Mouse (Mus musculus): Measurements from ENCODE around the gene Sys1. TPM values are rescaled to one million over a fixed set of nuclear protein-coding genes. Genes with fewer than 3 reads are reported as not detected.

The Sys1 gene
- polyA plus RNA-seq, 1 experiment, result 75.4 TPM

DNA sequence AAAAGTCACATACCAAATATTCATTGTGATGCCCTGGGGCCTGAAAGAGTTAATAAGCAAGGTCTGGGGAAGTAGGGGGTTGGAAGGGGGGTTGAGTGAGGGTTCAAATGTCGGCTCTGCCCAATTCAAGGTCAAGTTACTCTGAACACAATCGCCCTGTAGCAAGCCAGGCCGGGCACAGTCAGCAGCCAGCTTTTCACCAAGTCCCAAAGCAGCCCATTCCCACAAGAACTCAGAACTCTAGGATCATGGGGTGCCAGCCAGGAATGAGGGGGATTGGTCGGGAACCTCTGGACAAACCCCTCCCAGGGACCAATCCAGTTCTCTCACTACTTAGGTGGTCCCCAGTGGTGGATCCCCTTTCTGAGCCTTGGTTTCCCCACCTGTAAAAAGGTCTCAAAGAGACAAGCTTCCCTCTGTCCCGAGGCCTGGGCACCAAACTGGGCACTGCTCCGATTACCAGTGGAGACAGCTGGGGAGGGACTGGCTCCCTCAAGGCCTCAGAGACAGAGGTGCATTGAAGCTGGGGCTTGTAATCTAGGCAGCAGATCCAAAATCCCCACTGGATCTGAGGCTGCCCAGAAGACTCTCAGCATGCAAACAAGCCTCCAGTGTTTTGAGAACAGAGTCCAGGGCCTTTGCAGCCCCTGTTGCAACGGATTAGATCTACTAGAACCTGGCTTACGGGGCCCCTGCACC, 20.4 kb upstream of the Sys1 start:
- peak in 1 of 2 experiments; percentile 33 for DNase-seq
- H3K4me3 ChIP-seq (replicated peaks; ENCODE audit: insufficient read depth, low read depth, low read length), result no peak overlapping the region
- TF ChIP-seq CTCF (IDR thresholded peaks at IDR 0.05; ENCODE audit: borderline replicate concordance, insufficient read depth, low read depth, low read length) (no peak), POLR2A (IDR thresholded peaks at IDR 0.05; ENCODE audit: borderline replicate concordance, insufficient read depth, low read length) (no peak)
- peak overlapping the region; percentile 17; the same call in 1 of the 2 replicates for H3K27ac ChIP-seq (ENCODE audit: insufficient read depth, low read length)
- WGBS, result 26% methylated on average over 8 of the region's 8 CpGs
- H3K27me3 ChIP-seq (ENCODE audit: control insufficient read depth, insufficient read depth, low read length), result no peaks in the 10 kb centered on the region
- H3K4me1 ChIP-seq (ENCODE audit: control insufficient read depth, insufficient read depth, low read length), result no peaks in the 10 kb centered on the region

DNA sequence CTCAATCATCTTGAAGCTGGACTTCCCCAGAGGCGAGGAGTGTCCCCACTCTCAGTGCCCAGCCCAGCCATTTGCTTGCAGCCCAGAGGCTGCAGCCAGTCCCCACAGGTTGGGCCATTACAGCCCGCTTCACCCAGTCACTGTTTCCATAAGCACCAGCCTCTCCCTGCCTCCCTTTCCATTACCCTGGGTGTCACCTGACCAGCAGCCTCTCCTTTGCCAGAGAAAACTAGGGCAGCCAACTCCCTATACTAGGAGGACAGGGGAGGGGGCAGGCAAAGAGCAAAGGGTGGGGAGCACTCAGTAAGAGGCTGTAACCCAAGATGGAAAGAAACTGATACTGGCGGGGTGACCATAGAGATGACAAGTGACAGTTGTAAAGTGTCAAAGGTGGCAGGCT, 19.8 kb upstream of the Sys1 start:
- peak overlapping the region; percentile 17; the same call in 1 of the 2 replicates for H3K27ac ChIP-seq (ENCODE audit: insufficient read depth, low read length)
- 55% methylated on average over 3 of the region's 3 CpGs for WGBS

DNA sequence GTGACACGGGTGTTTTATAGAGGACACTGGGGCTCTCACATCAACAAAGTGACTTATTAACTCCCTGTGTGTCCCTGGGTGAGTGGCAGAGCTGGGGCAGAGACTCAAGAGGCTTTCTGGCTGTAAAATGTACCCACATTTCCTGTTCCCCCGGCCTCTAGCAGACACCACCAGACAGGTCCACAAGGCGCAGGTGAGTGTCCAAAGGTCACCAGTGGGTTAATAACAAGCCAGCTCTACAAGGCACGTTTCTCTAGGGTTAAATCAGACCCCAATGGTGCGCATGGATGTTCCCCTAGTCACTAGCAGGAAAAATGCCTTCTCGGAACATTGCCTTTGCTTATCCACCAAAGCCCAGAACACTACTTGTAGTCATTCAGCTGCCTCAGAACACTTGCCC, 19.1 kb upstream of the Sys1 start:
- no peak for DNase-seq
- peak overlapping the region; percentile 16 for H3K4me3 ChIP-seq (replicated peaks; ENCODE audit: insufficient read depth, low read depth, low read length)
- WGBS, result 74% methylated on average over 6 of the region's 6 CpGs
- no peaks in the 10 kb centered on the region for H3K4me1 ChIP-seq (ENCODE audit: control insufficient read depth, insufficient read depth, low read length)
- no peaks in the 10 kb centered on the region for H3K27me3 ChIP-seq (ENCODE audit: control insufficient read depth, insufficient read depth, low read length)
- H3K27ac ChIP-seq (ENCODE audit: insufficient read depth, low read length), result peak overlapping the region; percentile 41; the same call in 1 of the 2 replicates
- TF ChIP-seq CTCF (IDR thresholded peaks at IDR 0.05; ENCODE audit: borderline replicate concordance, insufficient read depth, low read depth, low read length) (no peak), POLR2A (IDR thresholded peaks at IDR 0.05; ENCODE audit: borderline replicate concordance, insufficient read depth, low read length) (no peak)

More for the DNA sequence above, 19.8 kb upstream of the Sys1 start:
- Histone ChIP-seq H3K4me3 (replicated peaks; ENCODE audit: insufficient read depth, low read depth, low read length) (no peak overlapping the region), H3K4me1 (ENCODE audit: control insufficient read depth, insufficient read depth, low read length) (no peaks in the 10 kb centered on the region), H3K27me3 (ENCODE audit: control insufficient read depth, insufficient read depth, low read length) (no peaks in the 10 kb centered on the region)
- TF ChIP-seq POLR2A (IDR thresholded peaks at IDR 0.05; ENCODE audit: borderline replicate concordance, insufficient read depth, low read length) (no peak), CTCF (IDR thresholded peaks at IDR 0.05; ENCODE audit: borderline replicate concordance, insufficient read depth, low read depth, low read length) (no peak)
- no peak for DNase-seq

DNA sequence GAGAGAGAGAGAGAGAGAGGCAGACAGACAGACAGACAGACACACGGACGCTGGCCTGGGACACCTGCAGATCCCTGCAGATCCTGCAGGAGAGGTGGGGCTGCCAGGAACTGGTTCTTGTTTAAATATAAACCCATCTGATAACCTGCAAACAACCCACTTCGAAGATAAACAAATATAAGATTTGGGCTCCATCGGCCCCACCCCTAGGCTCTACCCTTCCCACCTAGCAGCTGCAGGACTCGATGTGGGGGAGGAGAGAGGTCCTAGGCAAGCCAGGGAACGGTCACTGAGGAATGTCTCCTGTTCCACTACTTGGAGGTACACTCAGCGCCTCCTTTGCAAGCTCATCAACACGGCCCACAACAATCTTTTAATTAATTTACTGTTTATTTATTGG, 18.5 kb upstream of the Sys1 start:
- WGBS, result 75% methylated on average over 8 of the region's 8 CpGs
- H3K27me3 ChIP-seq (ENCODE audit: control insufficient read depth, insufficient read depth, low read length), result no peaks in the 10 kb centered on the region
- no peak for TF ChIP-seq CTCF (IDR thresholded peaks at IDR 0.05; ENCODE audit: borderline replicate concordance, insufficient read depth, low read depth, low read length)
- no peak for TF ChIP-seq POLR2A (IDR thresholded peaks at IDR 0.05; ENCODE audit: borderline replicate concordance, insufficient read depth, low read length)
- H3K4me3 ChIP-seq (replicated peaks; ENCODE audit: insufficient read depth, low read depth, low read length), result no peak overlapping the region
- H3K4me1 ChIP-seq (ENCODE audit: control insufficient read depth, insufficient read depth, low read length), result no peaks in the 10 kb centered on the region
- peak overlapping the region; percentile 41 for H3K27ac ChIP-seq (ENCODE audit: insufficient read depth, low read length)
- DNase-seq, result no peak

DNA sequence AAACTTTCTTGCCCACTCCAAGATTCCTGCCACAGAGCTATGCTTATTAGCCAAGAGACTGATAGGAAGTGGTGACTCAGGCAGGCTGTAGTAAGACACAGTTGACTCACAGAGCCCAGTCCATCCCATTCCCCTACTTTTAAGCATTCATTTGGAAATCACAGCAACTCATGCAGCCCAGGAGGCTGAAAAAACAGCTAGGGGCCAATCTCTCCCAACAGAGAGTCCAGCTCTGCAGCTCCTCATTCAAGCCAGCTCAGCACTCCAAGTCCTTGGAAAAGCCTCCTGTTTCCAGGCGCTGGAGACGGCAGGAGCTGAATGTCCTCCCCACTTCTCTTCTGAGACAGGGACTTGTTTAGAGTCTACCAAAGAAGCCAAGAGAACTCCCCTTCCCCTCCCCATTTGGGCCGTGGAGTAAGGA, 17.8 kb upstream of the Sys1 start:
- no peak for TF ChIP-seq POLR2A (IDR thresholded peaks at IDR 0.05; ENCODE audit: borderline replicate concordance, insufficient read depth, low read length)
- no peak for TF ChIP-seq CTCF (IDR thresholded peaks at IDR 0.05; ENCODE audit: borderline replicate concordance, insufficient read depth, low read depth, low read length)
- H3K4me3 ChIP-seq (replicated peaks; ENCODE audit: insufficient read depth, low read depth, low read length), result no peak overlapping the region
- peak in 1 of 2 experiments; percentile 53 for DNase-seq
- 52% methylated on average over 3 of the region's 3 CpGs for WGBS
- no peaks in the 10 kb centered on the region for H3K27me3 ChIP-seq (ENCODE audit: control insufficient read depth, insufficient read depth, low read length)
- H3K27ac ChIP-seq (ENCODE audit: insufficient read depth, low read length), result peak overlapping the region; percentile 32; the same call in 1 of the 2 replicates
- H3K4me1 ChIP-seq (ENCODE audit: control insufficient read depth, insufficient read depth, low read length), result no peaks in the 10 kb centered on the region

DNA sequence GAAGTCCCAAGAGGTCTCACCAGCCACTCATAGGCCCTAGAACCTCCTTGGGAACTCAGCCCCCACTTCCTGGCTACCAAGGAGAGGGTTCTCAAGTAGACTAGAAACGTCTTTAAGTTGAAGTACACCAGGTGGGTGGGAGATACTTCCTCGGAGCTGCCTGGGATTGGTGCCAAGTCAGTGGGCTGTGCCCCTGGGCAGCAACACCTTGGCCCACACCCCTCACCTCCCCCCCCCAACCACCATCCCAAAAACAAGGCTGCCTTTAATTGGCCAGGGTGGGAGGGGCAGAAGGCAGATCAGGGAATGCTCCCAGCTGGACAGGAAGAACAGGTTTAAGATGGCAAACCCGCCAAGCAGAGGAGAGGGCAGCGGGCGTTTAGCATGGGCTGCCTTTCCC, 16.4 kb upstream of the Sys1 start:
- TF ChIP-seq POLR2A (IDR thresholded peaks at IDR 0.05; ENCODE audit: borderline replicate concordance, insufficient read depth, low read length), result no peak
- TF ChIP-seq CTCF (IDR thresholded peaks at IDR 0.05; ENCODE audit: borderline replicate concordance, insufficient read depth, low read depth, low read length), result no peak
- no peak for DNase-seq
- no peaks in the 10 kb centered on the region for H3K27me3 ChIP-seq (ENCODE audit: control insufficient read depth, insufficient read depth, low read length)

DNA sequence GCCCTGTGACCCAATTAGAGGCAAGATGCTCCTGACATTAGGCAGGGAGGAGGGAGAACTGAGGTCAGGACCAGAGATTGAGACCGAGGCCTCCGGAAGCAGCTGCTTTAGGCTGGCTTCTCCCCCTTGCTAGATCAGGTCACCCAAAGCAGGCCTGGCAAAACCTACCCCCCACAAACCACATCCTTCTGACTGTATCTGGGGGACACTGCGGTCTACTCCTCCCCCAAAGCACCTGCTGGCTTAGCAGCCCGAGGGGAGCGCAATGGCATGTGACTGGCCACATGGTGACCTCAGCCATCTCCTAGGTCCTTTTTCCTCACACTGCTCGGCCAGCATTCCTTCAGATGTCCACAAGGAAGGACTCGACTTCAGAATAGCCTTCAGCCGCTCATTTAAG, 15.6 kb upstream of the Sys1 start:
- H3K27me3 ChIP-seq (ENCODE audit: control insufficient read depth, insufficient read depth, low read length), result no peaks in the 10 kb centered on the region
- 47% methylated on average over 8 of the region's 8 CpGs for WGBS
- peak overlapping the region; percentile 50 for H3K27ac ChIP-seq (ENCODE audit: insufficient read depth, low read length)
- no peak for TF ChIP-seq POLR2A (IDR thresholded peaks at IDR 0.05; ENCODE audit: borderline replicate concordance, insufficient read depth, low read length)
- no peak for DNase-seq
- peak overlapping the region; percentile 32 for H3K4me3 ChIP-seq (replicated peaks; ENCODE audit: insufficient read depth, low read depth, low read length)
- H3K4me1 ChIP-seq (ENCODE audit: control insufficient read depth, insufficient read depth, low read length), result no peaks in the 10 kb centered on the region

More for the DNA sequence above, 16.4 kb upstream of the Sys1 start:
- 64% methylated on average over 5 of the region's 5 CpGs for WGBS
- Histone ChIP-seq H3K27ac (ENCODE audit: insufficient read depth, low read length) (no peak overlapping the region), H3K4me1 (ENCODE audit: control insufficient read depth, insufficient read depth, low read length) (no peaks in the 10 kb centered on the region), H3K4me3 (replicated peaks; ENCODE audit: insufficient read depth, low read depth, low read length) (no peak overlapping the region)

DNA sequence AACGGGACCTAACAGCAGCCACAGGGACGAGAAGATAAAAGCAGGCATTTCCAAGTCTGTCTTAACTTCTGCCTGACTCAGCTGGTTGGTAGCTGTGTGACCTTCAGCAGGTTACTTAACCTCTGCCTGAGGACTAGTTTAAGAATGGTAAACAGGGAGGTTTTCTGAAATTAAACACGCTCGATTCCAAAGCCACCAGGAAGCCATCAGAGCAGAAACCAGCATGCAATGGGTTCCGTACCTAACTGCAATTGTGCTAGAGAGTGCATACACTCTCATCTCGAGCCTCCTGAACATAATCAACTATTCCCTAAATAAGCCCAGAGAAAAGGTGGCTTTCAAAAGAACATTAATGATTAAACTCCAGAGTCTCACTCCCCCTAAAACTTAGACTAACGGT, 15.0 kb upstream of the Sys1 start:
- H3K4me1 ChIP-seq (ENCODE audit: control insufficient read depth, insufficient read depth, low read length), result no peaks in the 10 kb centered on the region
- peak overlapping the region; percentile 50; the same call in 1 of the 2 replicates for H3K27ac ChIP-seq (ENCODE audit: insufficient read depth, low read length)
- 43% methylated on average over 7 of the region's 7 CpGs for WGBS
- no peak for DNase-seq
- H3K27me3 ChIP-seq (ENCODE audit: control insufficient read depth, insufficient read depth, low read length), result no peaks in the 10 kb centered on the region
- TF ChIP-seq CTCF (IDR thresholded peaks at IDR 0.05; ENCODE audit: borderline replicate concordance, insufficient read depth, low read depth, low read length), result no peak
- no peak for TF ChIP-seq POLR2A (IDR thresholded peaks at IDR 0.05; ENCODE audit: borderline replicate concordance, insufficient read depth, low read length)
- H3K4me3 ChIP-seq (replicated peaks; ENCODE audit: insufficient read depth, low read depth, low read length), result peak overlapping the region; percentile 45

All from cerebellum, adult 2 months (tissue).